Mouse (Mus musculus): ENCODE measurements around the gene Frmd4b. TPM values are rescaled to one million over a fixed set of nuclear protein-coding genes. Genes with fewer than 3 reads are reported as not detected.

Frmd4b gene
- polyA plus RNA-seq, 1 experiment from 2014 or later: 17.6 TPM

GRCm38 (mm10) chr6:97551161-97551560 is 66.2 kb downstream of the Frmd4b start:
- WGBS: 81% methylated on average over 4 of the region's 4 CpGs
- ATAC-seq (ENCODE audit: insufficient number of reproducible peaks, insufficient read depth, low FRiP score, low read depth): no peak
- Histone ChIP-seq H3K9me3 (ENCODE audit: control insufficient read depth, low read length) (0 out of 2 replicates have a peak, but pooled peaks cover 4% of the 10 kb centered on the region), H3K9ac (ENCODE audit: low read length) (no peak overlapping the region), H3K4me2 (ENCODE audit: low read length) (no peak overlapping the region), H3K27me3 (ENCODE audit: control insufficient read depth, insufficient read depth, low read length) (no peaks in the 10 kb centered on the region), H3K4me1 (ENCODE audit: control insufficient read depth in 2 of 2, insufficient read depth in 2 of 2, low read length in 2 of 2) (peaks cover 0 to 7% of the 10 kb centered on the region in 2 experiments; a peak in 3 of 4 replicates), H3K27ac (replicated peaks in 1 of 2; ENCODE audit: control insufficient read depth in 1 of 2, insufficient read depth in 1 of 2, low read depth in 2 of 2, low read length in 2 of 2) (no peak overlapping the region), H3K36me3 (ENCODE audit: control insufficient read depth, insufficient read depth, low read length) (no peaks in the 10 kb centered on the region), H3K4me3 (ENCODE audit: control insufficient read depth in 1 of 2, insufficient read depth in 1 of 2, low read depth in 1 of 2, low read length in 2 of 2) (no peak overlapping the region)

- no peak overlapping the region for H3K9ac ChIP-seq (ENCODE audit: low read length)
- no peak overlapping the region for H3K4me3 ChIP-seq (ENCODE audit: control insufficient read depth in 1 of 2, insufficient read depth in 1 of 2, low read depth in 1 of 2, low read length in 2 of 2)
- H3K4me2 ChIP-seq (ENCODE audit: low read length): no peak overlapping the region
- no peaks in the 10 kb centered on the region for H3K4me1 ChIP-seq (ENCODE audit: control insufficient read depth in 2 of 2, insufficient read depth in 2 of 2, low read length in 2 of 2)
- 91% methylated on average over 2 of the region's 2 CpGs for WGBS
- H3K27me3 ChIP-seq (ENCODE audit: control insufficient read depth, insufficient read depth, low read length): peaks cover 24% of the 10 kb centered on the region
- no peaks in the 10 kb centered on the region for H3K9me3 ChIP-seq (ENCODE audit: control insufficient read depth, low read length)
- ATAC-seq (ENCODE audit: insufficient number of reproducible peaks, insufficient read depth, low FRiP score, low read depth): no peak
- no peak overlapping the region for H3K27ac ChIP-seq (replicated peaks in 1 of 2; ENCODE audit: control insufficient read depth in 1 of 2, insufficient read depth in 1 of 2, low read depth in 2 of 2, low read length in 2 of 2)
- no peaks in the 10 kb centered on the region for H3K36me3 ChIP-seq (ENCODE audit: control insufficient read depth, insufficient read depth, low read length)
Observed at GRCm38 (mm10) chr6:97540458-97540857, 76.9 kb downstream of the Frmd4b start.

DNA sequence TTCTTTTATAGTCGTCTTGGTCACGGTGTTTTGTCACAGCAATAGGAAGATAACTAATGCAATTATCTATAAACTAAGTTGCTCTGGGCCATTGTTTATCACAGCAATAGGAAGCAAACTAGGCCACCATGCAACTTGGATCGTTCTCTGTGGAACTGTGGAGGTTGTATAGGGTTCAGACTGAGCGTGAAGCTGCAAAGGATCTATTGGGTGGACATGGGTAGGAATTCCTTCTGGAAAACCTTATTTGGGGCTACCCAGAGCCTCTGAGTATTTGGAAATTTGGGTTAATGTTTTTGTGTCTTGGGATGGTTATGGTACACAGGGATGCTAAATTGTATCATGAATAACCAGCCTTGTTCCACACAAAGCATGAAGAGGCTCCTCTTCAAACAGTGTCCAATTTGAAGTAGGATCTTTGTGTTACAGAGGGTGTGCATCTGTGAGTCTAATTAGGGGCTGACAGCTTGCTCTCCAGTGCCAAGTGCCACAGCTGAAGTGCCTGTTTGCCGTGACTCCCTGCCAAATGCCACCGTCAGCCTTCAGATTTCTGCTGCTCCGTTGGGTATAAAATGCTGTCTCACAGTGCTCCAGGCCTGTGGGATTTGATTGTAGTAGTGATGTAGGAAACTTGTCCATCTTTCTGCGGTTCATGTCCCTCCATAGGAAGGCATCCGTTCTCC is 81.4 kb downstream of the Frmd4b start:
- Histone ChIP-seq H3K4me1 (ENCODE audit: control insufficient read depth in 2 of 2, insufficient read depth in 2 of 2, low read length in 2 of 2) (no peaks in the 10 kb centered on the region; a peak in 1 of 4 replicates), H3K9ac (ENCODE audit: low read length) (no peak overlapping the region), H3K4me3 (ENCODE audit: control insufficient read depth in 1 of 2, insufficient read depth in 1 of 2, low read depth in 1 of 2, low read length in 2 of 2) (no peak overlapping the region), H3K4me2 (ENCODE audit: low read length) (no peak overlapping the region), H3K27ac (replicated peaks in 1 of 2; ENCODE audit: control insufficient read depth in 1 of 2, insufficient read depth in 1 of 2, low read depth in 2 of 2, low read length in 2 of 2) (no peak overlapping the region), H3K9me3 (ENCODE audit: control insufficient read depth, low read length) (no peaks in the 10 kb centered on the region), H3K27me3 (ENCODE audit: control insufficient read depth, insufficient read depth, low read length) (peaks cover 36% of the 10 kb centered on the region), H3K36me3 (ENCODE audit: control insufficient read depth, insufficient read depth, low read length) (no peaks in the 10 kb centered on the region)
- WGBS: 72% methylated on average over 9 of the region's 9 CpGs
- ATAC-seq (ENCODE audit: insufficient number of reproducible peaks, insufficient read depth, low FRiP score, low read depth): no peak

DNA sequence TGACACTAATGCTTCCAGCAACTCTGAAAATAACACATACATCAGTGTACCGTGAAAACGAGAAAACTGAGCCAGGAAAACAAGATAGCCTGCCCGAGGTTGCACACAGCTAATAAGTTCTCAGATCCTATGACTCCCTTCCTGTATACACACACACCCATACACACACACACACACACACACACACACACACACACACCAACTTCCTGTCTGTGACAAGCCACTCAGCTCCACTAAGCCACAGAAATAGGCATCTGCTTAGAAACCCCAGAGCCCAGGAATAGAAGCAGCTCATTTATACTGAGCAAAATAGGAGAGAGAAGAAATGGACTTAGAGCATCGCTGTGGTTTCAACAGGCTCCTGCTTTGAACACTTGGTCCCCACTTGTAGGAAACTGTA is 86.3 kb downstream of the Frmd4b start:
- peaks cover 20% of the 10 kb centered on the region for H3K27me3 ChIP-seq (ENCODE audit: control insufficient read depth, insufficient read depth, low read length)
- no peak overlapping the region for H3K9ac ChIP-seq (ENCODE audit: low read length)
- H3K36me3 ChIP-seq (ENCODE audit: control insufficient read depth, insufficient read depth, low read length): no peaks in the 10 kb centered on the region
- 50% methylated on average over 4 of the region's 4 CpGs for WGBS
- no peak overlapping the region for H3K27ac ChIP-seq (replicated peaks in 1 of 2; ENCODE audit: control insufficient read depth in 1 of 2, insufficient read depth in 1 of 2, low read depth in 2 of 2, low read length in 2 of 2)
- no peak overlapping the region for H3K4me3 ChIP-seq (ENCODE audit: control insufficient read depth in 1 of 2, insufficient read depth in 1 of 2, low read depth in 1 of 2, low read length in 2 of 2)
- no peaks in the 10 kb centered on the region; a peak in 1 of 4 replicates for H3K4me1 ChIP-seq (ENCODE audit: control insufficient read depth in 2 of 2, insufficient read depth in 2 of 2, low read length in 2 of 2)
- ATAC-seq (ENCODE audit: insufficient number of reproducible peaks, insufficient read depth, low FRiP score, low read depth): no peak
- H3K4me2 ChIP-seq (ENCODE audit: low read length): no peak overlapping the region
- H3K9me3 ChIP-seq (ENCODE audit: control insufficient read depth, low read length): no peaks in the 10 kb centered on the region

- no peaks in the 10 kb centered on the region; a peak in 1 of 4 replicates for H3K4me1 ChIP-seq (ENCODE audit: control insufficient read depth in 2 of 2, insufficient read depth in 2 of 2, low read length in 2 of 2)
- H3K4me3 ChIP-seq (ENCODE audit: control insufficient read depth in 1 of 2, insufficient read depth in 1 of 2, low read depth in 1 of 2, low read length in 2 of 2): no peak overlapping the region
- H3K9me3 ChIP-seq (ENCODE audit: control insufficient read depth, low read length): no peaks in the 10 kb centered on the region
- no peaks in the 10 kb centered on the region for H3K36me3 ChIP-seq (ENCODE audit: control insufficient read depth, insufficient read depth, low read length)
- H3K9ac ChIP-seq (ENCODE audit: low read length): no peak overlapping the region
- H3K4me2 ChIP-seq (ENCODE audit: low read length): no peak overlapping the region
- WGBS: 77% methylated on average over 15 of the region's 15 CpGs
- no peak overlapping the region for H3K27ac ChIP-seq (replicated peaks in 1 of 2; ENCODE audit: control insufficient read depth in 1 of 2, insufficient read depth in 1 of 2, low read depth in 2 of 2, low read length in 2 of 2)
- no peak for ATAC-seq (ENCODE audit: insufficient number of reproducible peaks, insufficient read depth, low FRiP score, low read depth)
- peaks cover 22% of the 10 kb centered on the region for H3K27me3 ChIP-seq (ENCODE audit: control insufficient read depth, insufficient read depth, low read length)
Observed at GRCm38 (mm10) chr6:97528961-97529680, 88.2 kb downstream of the Frmd4b start.

- no peak overlapping the region for H3K9ac ChIP-seq (ENCODE audit: low read length)
- 0 out of 2 replicates have a peak, but pooled peaks cover 8% of the 10 kb centered on the region for H3K27me3 ChIP-seq (ENCODE audit: control insufficient read depth, insufficient read depth, low read length)
- no peaks in the 10 kb centered on the region for H3K36me3 ChIP-seq (ENCODE audit: control insufficient read depth, insufficient read depth, low read length)
- H3K27ac ChIP-seq (replicated peaks in 1 of 2; ENCODE audit: control insufficient read depth in 1 of 2, insufficient read depth in 1 of 2, low read depth in 2 of 2, low read length in 2 of 2): no peak overlapping the region
- peaks cover 0 to 2% of the 10 kb centered on the region in 2 experiments; a peak in 1 of 4 replicates for H3K4me1 ChIP-seq (ENCODE audit: control insufficient read depth in 2 of 2, insufficient read depth in 2 of 2, low read length in 2 of 2)
- H3K9me3 ChIP-seq (ENCODE audit: control insufficient read depth, low read length): no peaks in the 10 kb centered on the region
- 20% methylated on average over 8 of the region's 8 CpGs for WGBS
- no peak overlapping the region for H3K4me2 ChIP-seq (ENCODE audit: low read length)
- no peak for ATAC-seq (ENCODE audit: insufficient number of reproducible peaks, insufficient read depth, low FRiP score, low read depth)
- H3K4me3 ChIP-seq (ENCODE audit: control insufficient read depth in 1 of 2, insufficient read depth in 1 of 2, low read depth in 1 of 2, low read length in 2 of 2): no peak overlapping the region
Observed at GRCm38 (mm10) chr6:97526092-97526491, 91.2 kb downstream of the Frmd4b start.

DNA sequence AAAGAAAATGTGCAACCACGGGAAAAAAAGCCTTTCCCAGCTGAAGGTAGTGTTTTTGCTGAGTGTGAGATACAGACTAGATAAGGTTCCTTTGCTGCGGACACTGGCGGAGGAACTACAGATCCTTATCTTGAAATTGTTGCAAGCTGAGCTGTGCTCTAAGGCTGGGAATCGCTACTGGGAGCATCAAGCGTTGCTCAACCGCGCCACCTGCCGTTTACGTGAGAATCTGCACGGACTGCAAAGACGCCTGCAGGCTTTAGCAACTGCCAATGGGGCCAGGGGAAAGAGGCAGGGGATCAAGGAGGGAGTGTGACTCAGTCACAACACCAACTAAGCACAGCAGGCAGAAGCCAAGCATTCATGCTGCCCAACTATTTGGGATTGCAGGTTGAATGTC is 94.2 kb downstream of the Frmd4b start:
- Histone ChIP-seq H3K9ac (ENCODE audit: low read length) (no peak overlapping the region), H3K27ac (replicated peaks in 1 of 2; ENCODE audit: control insufficient read depth in 1 of 2, insufficient read depth in 1 of 2, low read depth in 2 of 2, low read length in 2 of 2) (no peak overlapping the region), H3K4me3 (ENCODE audit: control insufficient read depth in 1 of 2, insufficient read depth in 1 of 2, low read depth in 1 of 2, low read length in 2 of 2) (0 out of 4 replicates have a peak overlapping the region, but pooled peaks of 1 of the 2 experiments have one; percentile 16), H3K4me2 (ENCODE audit: low read length) (peak overlapping the region; percentile 47), H3K27me3 (ENCODE audit: control insufficient read depth, insufficient read depth, low read length) (0 out of 2 replicates have a peak, but pooled peaks cover 4% of the 10 kb centered on the region), H3K36me3 (ENCODE audit: control insufficient read depth, insufficient read depth, low read length) (no peaks in the 10 kb centered on the region), H3K9me3 (ENCODE audit: control insufficient read depth, low read length) (no peaks in the 10 kb centered on the region), H3K4me1 (ENCODE audit: control insufficient read depth in 2 of 2, insufficient read depth in 2 of 2, low read length in 2 of 2) (peaks cover 2 to 4% of the 10 kb centered on the region in 2 experiments; a peak in 2 of 4 replicates)
- 0% methylated on average over 11 of the region's 11 CpGs for WGBS
- ATAC-seq (ENCODE audit: insufficient number of reproducible peaks, insufficient read depth, low FRiP score, low read depth): peak; percentile 28; the same call in 1 of the 2 replicates
